Mouse (Mus musculus): ENCODE measurements around the gene Epb41l4b.

The Epb41l4b gene

GRCm38 (mm10) chr4:57143026-57143937 is at the start of gene Epb41l4b:
TSS of gene Epb41l4b (minus strand) at chr4:57143437.
- no peak for DNase-seq (ENCODE audit: low read depth)

DNA sequence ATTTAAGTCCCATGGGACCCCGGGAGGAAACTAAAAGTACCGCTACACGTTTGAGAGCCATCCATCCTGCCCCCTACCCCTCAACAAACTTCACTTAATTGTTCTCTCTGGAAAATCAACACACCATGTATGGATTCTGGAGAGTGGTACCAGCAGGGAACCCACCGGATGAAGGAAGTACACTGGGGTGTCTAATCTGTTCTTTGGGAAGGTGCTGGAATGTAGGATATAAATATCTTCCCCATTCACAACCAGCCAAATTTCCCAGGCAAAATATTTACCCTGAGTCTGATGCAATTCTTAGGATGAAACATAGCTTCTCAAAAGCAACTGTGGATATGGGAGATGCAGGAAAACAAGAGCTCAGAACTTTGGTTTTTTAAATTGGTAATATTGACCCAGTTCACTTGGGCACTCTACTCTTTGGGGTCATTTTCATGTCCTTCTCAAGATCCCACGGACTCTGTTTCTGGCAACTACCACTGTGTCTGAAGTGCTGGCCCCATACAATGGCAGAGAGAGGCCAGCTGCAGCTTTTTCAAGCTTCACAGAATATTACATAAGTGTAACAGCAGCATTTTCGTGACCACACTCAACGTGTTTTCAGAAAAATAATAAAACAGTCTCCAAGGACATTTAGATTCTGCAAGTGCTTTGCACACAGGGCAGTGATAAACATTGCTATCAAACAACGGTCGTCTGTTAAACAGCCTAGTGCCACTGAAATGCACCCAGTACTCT is 48.5 kb upstream of the Epb41l4b start:
- peak; percentile 36 for DNase-seq (ENCODE audit: low read depth)

- no peak for DNase-seq (ENCODE audit: low read depth)
These were observed 46.6 kb upstream of the Epb41l4b start for GRCm38 (mm10) chr4:57189881-57190280.

DNA sequence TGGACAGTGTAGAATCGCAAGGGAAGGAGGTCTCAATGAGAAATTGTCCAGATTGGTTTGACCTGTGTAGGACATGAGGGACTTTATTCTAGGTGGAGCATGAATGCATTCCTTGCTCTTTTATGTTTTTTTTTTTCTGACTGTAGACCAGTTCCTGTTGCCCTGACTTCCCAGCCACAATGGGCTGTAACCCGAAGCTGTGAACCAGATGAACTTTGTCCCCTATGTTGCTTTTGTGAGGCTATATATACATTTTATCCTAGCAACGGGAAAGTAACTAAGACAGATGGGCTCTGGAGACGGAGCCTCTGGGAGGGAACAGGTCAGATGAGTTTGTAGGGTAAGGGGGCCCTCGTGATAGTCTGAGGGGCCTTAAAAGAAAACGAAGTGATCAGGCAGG is 42.8 kb upstream of the Epb41l4b start:
- no peak for DNase-seq (ENCODE audit: low read depth)

GRCm38 (mm10) chr4:57185462-57185861 is 42.2 kb upstream of the Epb41l4b start:
- no peak for DNase-seq (ENCODE audit: low read depth)

DNA sequence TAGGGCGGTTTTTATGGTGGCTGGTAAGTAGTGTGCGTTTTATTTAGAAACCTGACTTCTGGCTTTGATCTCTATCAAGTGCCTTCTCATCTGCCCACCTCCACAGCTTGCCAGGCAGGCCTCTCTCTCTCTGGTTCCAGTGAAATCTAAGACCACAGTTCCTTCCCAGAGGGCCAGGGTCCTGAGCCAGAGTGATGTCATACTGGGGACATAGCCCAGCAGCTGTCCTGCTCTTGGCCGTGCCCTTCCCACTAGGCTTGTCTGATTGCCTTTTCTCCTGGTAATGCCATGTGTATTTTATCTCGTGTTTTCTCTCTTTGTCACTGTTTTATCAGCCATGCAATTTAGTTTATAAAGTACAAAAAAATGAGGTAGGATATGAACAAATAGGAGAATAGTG is 40.3 kb upstream of the Epb41l4b start:
- DNase-seq (ENCODE audit: low read depth), result no peak

GRCm38 (mm10) chr4:57181538-57181937 is 38.3 kb upstream of the Epb41l4b start:
- peak; percentile 80 for DNase-seq (ENCODE audit: low read depth)

DNA sequence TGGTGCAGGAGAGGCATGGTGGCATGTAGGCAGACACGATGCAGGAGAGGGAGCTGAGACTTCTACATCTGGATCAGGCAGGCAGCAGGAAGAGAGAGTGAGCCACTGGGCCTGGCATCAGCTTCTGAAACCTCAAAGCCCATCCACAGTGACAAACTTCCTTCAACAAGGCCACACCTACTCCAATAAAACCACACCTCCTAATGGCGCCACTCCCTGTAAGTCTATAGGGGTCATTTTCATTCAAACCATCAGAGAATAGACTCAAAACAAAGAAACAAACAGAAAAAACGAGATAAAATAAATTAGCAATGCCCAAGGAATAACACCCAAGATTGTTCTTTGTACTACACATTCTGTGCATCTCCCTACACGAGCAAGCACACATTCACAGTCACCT is 35.6 kb upstream of the Epb41l4b start:
- DNase-seq (ENCODE audit: low read depth), result no peak

GRCm38 (mm10) chr4:57175329-57175728 is 32.1 kb upstream of the Epb41l4b start:
- peak; percentile 67 for DNase-seq (ENCODE audit: low read depth)

- no peak for DNase-seq (ENCODE audit: low read depth)
These were observed 29.6 kb upstream of the Epb41l4b start for GRCm38 (mm10) chr4:57172861-57173260.

- no peak for DNase-seq (ENCODE audit: low read depth)
These were observed 28.6 kb upstream of the Epb41l4b start for GRCm38 (mm10) chr4:57171817-57172216.

DNA sequence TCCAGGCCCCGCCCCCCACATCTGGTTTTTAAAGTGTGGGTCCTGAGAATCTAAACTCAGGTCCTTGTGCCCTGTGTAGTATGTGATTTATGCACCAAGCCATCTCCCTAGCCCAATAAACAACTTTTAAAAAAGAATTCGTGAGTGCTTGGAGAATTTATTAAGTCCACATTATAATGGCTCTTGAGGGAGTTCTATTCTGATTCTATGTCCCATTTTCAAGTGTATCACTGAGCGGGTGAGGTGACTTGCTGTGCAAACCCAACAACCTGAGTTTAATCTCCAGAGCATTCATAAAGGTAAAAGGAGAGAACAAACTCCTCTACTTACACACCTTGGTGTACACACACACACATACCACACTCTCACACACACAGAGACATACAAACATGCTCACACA is 25.4 kb upstream of the Epb41l4b start:
- no peak for DNase-seq (ENCODE audit: low read depth)

GRCm38 (mm10) chr4:57168277-57168676 is 25.0 kb upstream of the Epb41l4b start:
- no peak for DNase-seq (ENCODE audit: low read depth)

DNA sequence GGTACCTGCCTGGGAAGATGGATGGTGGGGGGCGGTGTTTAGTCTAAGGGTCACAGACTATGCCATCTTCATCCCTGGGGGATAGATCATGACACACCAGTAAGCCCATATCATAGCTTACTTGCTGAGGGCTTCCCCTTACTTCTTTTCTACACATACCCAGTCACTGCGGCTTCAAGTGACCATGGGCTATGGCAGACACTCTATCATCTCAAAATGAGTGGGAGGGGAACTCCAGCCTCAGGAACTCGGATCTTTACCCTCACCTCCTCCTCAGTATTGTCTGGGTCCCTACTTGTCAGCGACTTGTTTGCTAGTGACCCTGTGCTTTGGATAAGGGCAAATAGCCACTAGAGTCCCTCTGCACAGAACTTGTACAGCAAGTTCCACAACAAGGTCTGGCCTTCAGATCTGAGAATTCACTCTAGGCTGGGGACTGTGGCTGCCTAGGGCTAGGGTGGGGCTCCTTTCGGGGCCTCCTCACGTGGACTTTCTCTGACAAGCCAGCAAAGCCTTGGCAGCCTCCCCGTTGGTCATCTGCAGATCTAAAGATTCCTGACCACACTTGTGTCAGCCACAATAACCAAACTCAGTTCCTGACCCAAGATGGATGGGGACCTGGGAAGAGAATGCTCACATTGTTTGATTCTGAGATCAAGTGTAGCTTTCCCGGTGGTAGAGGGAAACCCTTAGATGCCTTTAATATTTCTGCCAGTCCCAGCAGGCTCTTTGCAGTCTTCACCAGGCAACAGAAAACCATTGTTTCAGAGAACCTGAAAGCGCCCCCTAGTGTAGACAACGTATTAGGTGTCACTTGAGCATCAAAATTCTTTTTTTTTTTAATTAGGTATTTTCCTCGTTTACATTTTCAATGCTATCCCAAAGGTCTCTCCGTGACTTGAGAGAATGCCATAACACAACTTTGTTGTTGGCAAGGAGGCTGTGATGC is 24.0 kb upstream of the Epb41l4b start:
- DNase-seq (ENCODE audit: low read depth), result peak; percentile 72

- no peak for DNase-seq (ENCODE audit: low read depth)
These were observed 22.4 kb upstream of the Epb41l4b start for GRCm38 (mm10) chr4:57165654-57166053.

- DNase-seq (ENCODE audit: low read depth), result no peak
These were observed 21.5 kb upstream of the Epb41l4b start for GRCm38 (mm10) chr4:57164578-57165210.

DNA sequence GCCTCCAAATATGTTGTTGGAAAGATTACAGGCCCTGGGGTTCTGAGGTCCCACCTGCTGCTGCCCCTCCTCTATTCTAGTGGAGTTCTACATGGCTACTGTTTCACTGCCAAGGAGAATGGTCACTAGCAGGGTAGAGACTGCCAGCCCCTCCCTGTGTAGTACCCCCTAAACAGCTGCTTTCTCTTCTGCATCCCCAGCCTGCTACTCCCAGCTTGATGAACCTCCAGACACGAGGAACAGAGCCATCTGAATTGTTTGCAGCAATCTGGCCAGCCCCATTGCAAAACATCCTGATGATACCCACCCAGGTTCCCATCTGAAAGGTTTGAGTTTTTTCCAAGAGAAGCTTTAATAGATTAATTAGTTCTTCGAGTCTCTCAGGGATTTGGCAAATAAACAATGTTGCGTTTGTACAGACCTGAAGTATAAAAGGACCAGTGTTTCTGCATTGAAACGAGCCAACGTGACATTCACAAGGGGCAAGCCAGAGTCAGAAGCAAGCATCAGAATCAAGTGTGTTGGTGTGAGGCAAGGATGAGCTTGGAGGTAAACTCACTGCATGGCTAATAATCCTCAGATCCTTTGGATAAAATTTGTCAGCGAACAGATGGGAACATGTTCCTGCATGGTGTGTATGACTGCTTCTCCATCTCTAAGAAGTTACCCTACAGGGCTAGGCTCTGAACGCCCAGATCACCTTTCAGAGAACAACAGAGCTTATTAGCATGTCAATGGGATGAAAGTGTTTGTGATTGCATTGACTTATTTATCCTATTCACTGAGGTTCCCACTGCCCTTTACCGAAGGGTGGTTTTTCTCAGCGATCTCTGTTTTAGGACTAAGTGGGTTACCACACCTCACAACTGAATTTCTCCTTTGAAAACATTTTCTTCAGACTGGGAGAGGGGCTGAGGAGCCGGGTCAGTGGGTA is 19.8 kb upstream of the Epb41l4b start:
- no peak for DNase-seq (ENCODE audit: low read depth)

GRCm38 (mm10) chr4:57160571-57160970 is 17.3 kb upstream of the Epb41l4b start:
- no peak for DNase-seq (ENCODE audit: low read depth)

GRCm38 (mm10) chr4:57156549-57157169 is 13.4 kb upstream of the Epb41l4b start:
- no peak for DNase-seq (ENCODE audit: low read depth)

GRCm38 (mm10) chr4:57153838-57154237 is 10.6 kb upstream of the Epb41l4b start:
- DNase-seq (ENCODE audit: low read depth), result no peak
